Mouse (Mus musculus): Measurements from ENCODE around the gene 1110051M20Rik.

The 1110051M20Rik gene

GRCm38 (mm10) chr2:91345644-91346043, 98.9 kb downstream of the 1110051M20Rik start:
- DNase-seq (ENCODE audit: low spot score) = no peak

- DNase-seq (ENCODE audit: low spot score) = no peak
Measured at GRCm38 (mm10) chr2:91339591-91339990, 104.9 kb downstream of the 1110051M20Rik start.

- DNase-seq (ENCODE audit: low spot score) = peak; percentile 79
Measured at GRCm38 (mm10) chr2:91335128-91335527, 109.4 kb downstream of the 1110051M20Rik start.

GRCm38 (mm10) chr2:91331051-91331843, 113.3 kb downstream of the 1110051M20Rik start:
- no peak for DNase-seq (ENCODE audit: low spot score)

GRCm38 (mm10) chr2:91329996-91330738, 114.3 kb downstream of the 1110051M20Rik start:
- no peak for DNase-seq (ENCODE audit: low spot score)

- no peak for DNase-seq (ENCODE audit: low spot score)
Measured at GRCm38 (mm10) chr2:91328729-91329125, 115.8 kb downstream of the 1110051M20Rik start.

- no peak for DNase-seq (ENCODE audit: low spot score)
Measured at GRCm38 (mm10) chr2:91327968-91328728, 116.4 kb downstream of the 1110051M20Rik start.

GRCm38 (mm10) chr2:91326746-91327350, 117.7 kb downstream of the 1110051M20Rik start:
- peak; percentile 54 for DNase-seq (ENCODE audit: low spot score)

GRCm38 (mm10) chr2:91324761-91325421, 119.6 kb downstream of the 1110051M20Rik start:
- peak; percentile 72 for DNase-seq (ENCODE audit: low spot score)

GRCm38 (mm10) chr2:91324346-91324745, 120.2 kb downstream of the 1110051M20Rik start:
- no peak for DNase-seq (ENCODE audit: low spot score)

- no peak for DNase-seq (ENCODE audit: low spot score)
Measured at GRCm38 (mm10) chr2:91322490-91322889, 122.0 kb downstream of the 1110051M20Rik start.

- DNase-seq (ENCODE audit: low spot score) = no peak
Measured at GRCm38 (mm10) chr2:91321923-91322322, 122.6 kb downstream of the 1110051M20Rik start.

GRCm38 (mm10) chr2:91320559-91321529, 123.7 kb downstream of the 1110051M20Rik start:
- peak; percentile 39 for DNase-seq (ENCODE audit: low spot score)

- DNase-seq (ENCODE audit: low spot score) = no peak
Measured at GRCm38 (mm10) chr2:91314184-91314583, 130.3 kb downstream of the 1110051M20Rik start.

GRCm38 (mm10) chr2:91312578-91313311, 131.8 kb downstream of the 1110051M20Rik start:
- peak; percentile 46 for DNase-seq (ENCODE audit: low spot score)

- no peak for DNase-seq (ENCODE audit: low spot score)
Measured at GRCm38 (mm10) chr2:91309546-91309945, 135.0 kb downstream of the 1110051M20Rik start.

- no peak for DNase-seq (ENCODE audit: low spot score)
Measured at GRCm38 (mm10) chr2:91308680-91309079, 135.8 kb downstream of the 1110051M20Rik start.

- DNase-seq (ENCODE audit: low spot score) = no peak
Measured at GRCm38 (mm10) chr2:91306589-91306988, 137.9 kb downstream of the 1110051M20Rik start.

- no peak for DNase-seq (ENCODE audit: low spot score)
Measured at GRCm38 (mm10) chr2:91305926-91306325, 138.6 kb downstream of the 1110051M20Rik start.

Data from lung, postnatal 25 days (tissue).